19 mouse cellular contexts compared by ENCODE assay signal in the genomic region with DNA sequence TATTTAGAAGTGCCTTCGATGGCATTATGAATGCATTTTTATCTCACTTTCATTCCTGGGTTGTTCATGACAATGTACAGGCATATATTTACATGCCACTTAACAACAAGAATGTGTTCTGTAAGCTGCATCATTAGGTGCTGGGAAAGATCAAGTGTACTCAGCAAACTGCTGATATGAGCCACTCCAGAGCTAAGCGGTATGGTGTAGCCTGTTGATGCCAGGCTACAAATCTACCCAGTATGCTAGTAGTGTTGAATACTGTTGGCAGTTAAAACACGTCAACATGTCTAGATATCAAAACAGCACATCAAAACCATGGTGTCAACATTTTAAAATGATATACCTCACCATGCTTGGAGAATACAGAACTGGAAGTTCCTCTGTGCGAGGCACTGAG.
"Had no signal": no experiment of that assay in that cellular context is flagged by ENCODE, and none has a peak within 500 bp of the region (broad histone marks: within the 10 kb centered on the region; RNA-seq: fewer than 3 reads in every experiment).

No protein-coding gene starts in this region.

- DNase-seq: kidney, postnatal 10 days; kidney, postnatal 36 days; layer of hippocampus, postnatal 36 days; liver, embryonic 13.5 days; lung, embryonic 14.5 days; lung, postnatal 14 days; right cerebral cortex, adult 18-20 months; right cerebral cortex, postnatal 14 days; right cerebral cortex, postnatal 4 days; thymus, adult 2 months; thymus, postnatal 36 days had no signal

- ATAC-seq: midbrain, embryonic 15.5 days had no signal

- H3K4me3 ChIP-seq: kidney, embryonic 15.5 days; left cerebral cortex, adult 2 months; liver, embryonic 13.5 days; midbrain, embryonic 12.5 days; midbrain, embryonic 15.5 days; neural tube, embryonic 12.5 days; neural tube, embryonic 15.5 days had no signal

- H3K9me3 ChIP-seq: kidney, embryonic 15.5 days; liver, embryonic 13.5 days; midbrain, embryonic 12.5 days; midbrain, embryonic 15.5 days; neural tube, embryonic 12.5 days; neural tube, embryonic 15.5 days had no signal

- H3K27ac ChIP-seq: kidney, embryonic 15.5 days; left cerebral cortex, adult 2 months; liver, embryonic 13.5 days; macrophage; midbrain, embryonic 12.5 days; midbrain, embryonic 15.5 days; neural tube, embryonic 12.5 days; neural tube, embryonic 15.5 days; stomach, postnatal 0 days had no signal

- H3K27me3 ChIP-seq: kidney, embryonic 15.5 days; liver, embryonic 13.5 days; midbrain, embryonic 12.5 days; midbrain, embryonic 15.5 days; neural tube, embryonic 12.5 days; neural tube, embryonic 15.5 days had no signal

- H3K4me2 ChIP-seq: kidney, embryonic 15.5 days; liver, embryonic 13.5 days; lung, embryonic 14.5 days; midbrain, embryonic 12.5 days; midbrain, embryonic 15.5 days; neural tube, embryonic 12.5 days; neural tube, embryonic 15.5 days had no signal

- H3K4me1 ChIP-seq: kidney, embryonic 15.5 days; liver, embryonic 13.5 days; neural tube, embryonic 12.5 days had no signal

- H3K9ac ChIP-seq: kidney, embryonic 15.5 days; liver, embryonic 13.5 days; lung, embryonic 14.5 days; midbrain, embryonic 12.5 days; midbrain, embryonic 15.5 days; neural tube, embryonic 12.5 days; neural tube, embryonic 15.5 days had no signal

- H3K36me3 ChIP-seq: kidney, embryonic 15.5 days; liver, embryonic 13.5 days; midbrain, embryonic 12.5 days; midbrain, embryonic 15.5 days; neural tube, embryonic 12.5 days; neural tube, embryonic 15.5 days had no signal
